Mouse (Mus musculus): ENCODE results near the gene Tmem9.

Gene Tmem9

DNA sequence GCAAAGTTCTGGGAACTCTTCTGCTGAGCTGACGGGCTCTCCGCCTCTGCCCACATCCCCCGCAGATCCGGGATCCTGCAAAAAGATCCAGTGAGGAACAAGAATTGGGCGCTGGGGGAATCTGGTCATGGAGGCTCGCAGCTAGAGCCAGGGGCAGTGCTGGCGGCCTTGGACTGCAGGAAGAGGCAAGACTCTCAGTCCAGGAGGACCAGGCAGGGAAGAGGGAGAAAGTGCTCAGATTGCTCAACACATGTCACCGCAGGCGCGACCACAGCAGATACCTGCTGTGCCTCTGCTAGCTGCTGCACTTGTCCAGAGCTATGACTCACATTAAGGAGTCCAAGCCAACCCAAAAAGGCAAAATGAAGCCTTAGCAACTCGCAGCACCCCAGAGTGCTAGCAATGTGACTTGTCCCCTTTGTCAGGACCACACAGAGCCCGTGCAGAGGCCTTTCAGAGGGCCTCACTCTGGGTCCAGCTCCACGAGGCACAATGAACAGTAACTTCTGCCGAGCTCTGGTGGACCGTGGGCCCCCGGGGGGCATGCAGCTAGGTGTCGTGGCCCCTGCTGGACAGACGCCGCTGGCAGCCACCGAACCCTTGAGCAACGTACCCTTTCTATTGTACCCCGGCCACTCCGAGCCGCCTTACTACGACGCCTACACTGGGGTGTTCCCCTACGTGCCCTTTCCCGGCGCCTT, 42.5 kb downstream of the Tmem9 start, which contains the start of gene Ascl5:
Gene Ascl5 (plus strand): TSS at position 493 of the 701 bp plus-strand sequence.
- 0 out of 2 replicates have a peak, but pooled peaks cover 2% of the 10 kb centered on the region for H3K27me3 ChIP-seq (ENCODE audit: control insufficient read depth, insufficient read depth, low read length, poor library complexity, severe bottlenecking)
- no peaks in the 10 kb centered on the region for H3K36me3 ChIP-seq (ENCODE audit: control insufficient read depth, insufficient read depth, low read length, poor library complexity, severe bottlenecking)
- no peak for DNase-seq (ENCODE audit: low read depth, low spot score)

DNA sequence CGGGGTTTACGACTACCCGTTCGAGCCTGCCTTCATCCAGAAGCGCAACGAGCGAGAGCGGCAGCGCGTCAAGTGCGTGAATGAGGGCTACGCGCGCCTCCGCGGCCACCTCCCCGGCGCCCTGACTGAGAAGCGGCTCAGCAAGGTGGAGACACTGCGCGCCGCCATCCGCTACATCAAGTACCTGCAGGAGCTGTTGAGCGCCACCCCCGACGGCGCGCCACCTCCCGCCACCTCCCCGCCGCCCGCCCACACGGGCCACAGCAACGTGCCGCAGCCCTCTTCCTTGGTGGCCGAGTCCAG, 43.0 kb downstream of the Tmem9 start:
- Histone ChIP-seq H3K27me3 (ENCODE audit: control insufficient read depth, insufficient read depth, low read length, poor library complexity, severe bottlenecking) (0 out of 2 replicates have a peak, but pooled peaks cover 2% of the 10 kb centered on the region), H3K36me3 (ENCODE audit: control insufficient read depth, insufficient read depth, low read length, poor library complexity, severe bottlenecking) (no peaks in the 10 kb centered on the region)
- DNase-seq (ENCODE audit: low read depth, low spot score) = peak; percentile 12

DNA sequence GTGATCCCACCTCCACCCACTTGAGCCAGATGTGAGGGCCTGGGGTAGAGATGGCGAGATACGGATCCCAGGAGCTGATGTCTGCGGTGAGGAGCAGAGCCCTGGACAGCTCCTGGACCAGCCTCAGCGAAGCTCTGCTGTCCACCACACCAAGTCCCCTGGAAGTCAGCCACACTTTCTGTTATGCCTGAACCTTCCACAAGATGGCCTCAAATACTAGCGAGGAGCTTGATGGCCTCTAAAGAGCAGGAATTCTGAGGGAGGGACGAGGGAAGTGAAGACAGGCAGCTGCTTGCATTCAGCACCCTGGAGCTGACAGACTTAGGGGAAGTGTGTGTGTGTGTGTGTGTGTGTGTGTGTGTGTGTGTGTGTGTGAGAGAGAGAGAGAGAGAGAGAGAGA, 43.5 kb downstream of the Tmem9 start:
- peak; percentile 41 for DNase-seq (ENCODE audit: low read depth, low spot score)
- no peaks in the 10 kb centered on the region for H3K36me3 ChIP-seq (ENCODE audit: control insufficient read depth, insufficient read depth, low read length, poor library complexity, severe bottlenecking)
- H3K27me3 ChIP-seq (ENCODE audit: control insufficient read depth, insufficient read depth, low read length, poor library complexity, severe bottlenecking) = 0 out of 2 replicates have a peak, but pooled peaks cover 2% of the 10 kb centered on the region

DNA sequence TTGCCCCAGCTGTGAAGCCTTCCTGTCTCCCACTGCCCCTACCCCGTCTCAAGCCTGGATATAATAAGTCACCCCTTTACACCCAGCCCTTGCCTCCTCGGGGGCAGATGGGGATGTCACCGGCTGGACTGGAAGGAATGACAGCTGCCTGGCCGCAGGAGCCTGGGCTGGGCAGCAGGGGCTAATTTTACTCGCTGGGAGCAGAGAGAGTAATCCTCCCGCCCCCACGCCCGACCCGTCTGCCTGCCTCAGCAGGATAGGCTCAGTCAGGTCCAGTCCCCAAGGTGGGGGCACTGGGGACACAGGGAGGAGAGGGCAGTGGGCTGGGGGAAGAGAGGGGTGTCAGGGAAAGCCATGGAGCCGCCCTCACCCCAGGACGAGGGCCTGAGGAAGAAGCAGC, 44.6 kb downstream of the Tmem9 start, which contains the start of gene Cacna1s:
Gene Cacna1s (plus strand): TSS at position 204 of the 400 bp plus-strand sequence.
- DNase-seq (ENCODE audit: low read depth, low spot score) = no peak
- Histone ChIP-seq H3K27me3 (ENCODE audit: control insufficient read depth, insufficient read depth, low read length, poor library complexity, severe bottlenecking) (no peaks in the 10 kb centered on the region), H3K36me3 (ENCODE audit: control insufficient read depth, insufficient read depth, low read length, poor library complexity, severe bottlenecking) (no peaks in the 10 kb centered on the region)

DNA sequence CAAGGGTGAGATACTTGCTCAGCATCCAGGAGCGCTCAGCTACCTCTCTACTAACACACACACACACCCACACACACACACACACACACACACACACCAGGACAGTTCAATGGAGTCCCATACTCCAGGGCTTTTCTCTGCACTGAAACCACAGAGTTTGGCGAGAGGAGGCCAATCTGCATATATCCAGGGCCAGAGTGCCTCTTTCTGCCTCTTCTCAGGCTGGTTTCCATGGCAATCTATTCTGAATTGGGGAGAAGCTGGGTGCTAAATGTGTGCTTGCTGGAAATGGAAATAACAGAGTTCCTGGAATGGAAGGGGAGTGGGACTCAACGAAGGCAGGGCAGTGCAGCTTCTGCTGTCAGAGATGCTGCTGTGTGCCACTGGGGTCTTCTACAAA, 47.8 kb downstream of the Tmem9 start:
- H3K27me3 ChIP-seq (ENCODE audit: control insufficient read depth, insufficient read depth, low read length, poor library complexity, severe bottlenecking) = no peaks in the 10 kb centered on the region
- no peaks in the 10 kb centered on the region for H3K36me3 ChIP-seq (ENCODE audit: control insufficient read depth, insufficient read depth, low read length, poor library complexity, severe bottlenecking)
- DNase-seq (ENCODE audit: low read depth, low spot score) = no peak

DNA sequence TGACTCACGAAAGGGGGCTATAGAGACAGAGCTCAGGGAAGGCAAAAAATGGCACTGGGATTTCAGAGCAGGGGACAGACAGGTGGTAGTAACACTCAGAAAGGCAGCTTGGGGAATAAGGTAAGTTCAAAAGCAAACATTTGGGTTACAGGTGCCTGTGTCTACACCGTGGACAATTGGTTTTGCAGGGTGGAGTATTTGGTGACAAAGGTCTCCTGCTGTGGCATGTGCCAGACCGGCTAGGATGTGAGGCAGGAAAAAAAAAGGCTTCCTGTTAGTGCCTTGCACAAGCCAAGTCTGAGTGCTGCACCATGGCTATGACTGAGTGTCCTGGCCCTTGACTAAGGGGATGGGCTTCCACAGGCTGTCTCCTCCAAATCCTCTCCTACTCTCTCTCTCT, 50.6 kb downstream of the Tmem9 start:
- no peaks in the 10 kb centered on the region for H3K27me3 ChIP-seq (ENCODE audit: control insufficient read depth, insufficient read depth, low read length, poor library complexity, severe bottlenecking)
- no peak for DNase-seq (ENCODE audit: low read depth, low spot score)
- no peaks in the 10 kb centered on the region for H3K36me3 ChIP-seq (ENCODE audit: control insufficient read depth, insufficient read depth, low read length, poor library complexity, severe bottlenecking)

DNA sequence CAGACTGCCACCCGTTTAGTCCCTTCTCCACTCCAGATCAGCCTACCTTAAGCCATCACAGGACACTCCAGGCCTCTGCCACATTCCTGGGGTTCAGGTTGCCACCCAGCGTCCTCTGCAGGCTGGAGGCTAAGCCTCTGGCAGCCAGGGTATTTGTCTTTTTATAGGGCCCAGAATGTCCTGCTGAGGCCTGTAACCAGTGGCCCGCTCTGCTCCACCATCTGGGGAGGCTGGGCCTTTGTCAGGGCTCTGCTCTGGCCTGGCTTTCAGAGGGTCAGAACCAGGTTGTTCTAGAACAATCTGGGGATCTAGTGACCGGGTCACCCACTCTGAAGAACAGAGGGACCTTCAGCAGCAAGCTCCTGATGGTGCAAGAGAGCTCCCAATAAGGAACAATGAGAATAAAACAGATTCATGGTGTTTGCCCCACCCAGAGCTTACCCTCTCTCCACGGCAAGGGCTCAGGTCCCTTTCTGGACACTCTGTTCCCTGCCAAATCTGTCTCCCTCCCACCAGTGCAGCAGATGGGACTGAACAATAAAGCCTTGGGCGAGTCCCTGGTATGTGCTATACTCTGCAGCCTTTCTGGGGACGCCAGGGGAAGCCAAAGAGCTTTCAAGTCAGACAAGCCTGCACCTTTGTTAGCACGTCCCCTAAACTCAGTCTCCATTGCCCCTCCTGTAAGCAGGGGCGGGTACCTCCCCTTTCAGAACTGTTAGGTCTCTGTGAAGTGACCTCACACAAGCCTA, 53.3 kb downstream of the Tmem9 start:
- DNase-seq (ENCODE audit: low read depth, low spot score) = no peak
- Histone ChIP-seq H3K36me3 (ENCODE audit: control insufficient read depth, insufficient read depth, low read length, poor library complexity, severe bottlenecking) (no peaks in the 10 kb centered on the region), H3K27me3 (ENCODE audit: control insufficient read depth, insufficient read depth, low read length, poor library complexity, severe bottlenecking) (no peaks in the 10 kb centered on the region)

DNA sequence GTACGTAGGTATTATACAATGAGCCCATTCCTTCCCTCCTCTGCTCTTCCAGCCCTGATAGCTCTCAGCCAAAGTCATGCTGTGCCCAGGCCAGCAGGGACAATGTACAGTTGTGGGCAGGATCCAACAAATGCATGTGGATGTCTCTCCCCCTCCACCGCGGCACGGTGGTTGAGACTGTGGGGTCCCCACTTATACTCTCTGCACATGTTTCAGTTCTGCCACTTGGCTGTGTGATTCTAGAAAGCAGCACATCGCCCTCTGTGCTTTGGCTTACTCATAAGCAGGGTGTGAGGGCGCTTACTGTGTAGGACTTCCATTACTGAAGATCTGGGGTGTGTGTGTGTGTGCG, 53.8 kb downstream of the Tmem9 start:
- Histone ChIP-seq H3K36me3 (ENCODE audit: control insufficient read depth, insufficient read depth, low read length, poor library complexity, severe bottlenecking) (no peaks in the 10 kb centered on the region), H3K27me3 (ENCODE audit: control insufficient read depth, insufficient read depth, low read length, poor library complexity, severe bottlenecking) (no peaks in the 10 kb centered on the region)
- no peak for DNase-seq (ENCODE audit: low read depth, low spot score)

DNA sequence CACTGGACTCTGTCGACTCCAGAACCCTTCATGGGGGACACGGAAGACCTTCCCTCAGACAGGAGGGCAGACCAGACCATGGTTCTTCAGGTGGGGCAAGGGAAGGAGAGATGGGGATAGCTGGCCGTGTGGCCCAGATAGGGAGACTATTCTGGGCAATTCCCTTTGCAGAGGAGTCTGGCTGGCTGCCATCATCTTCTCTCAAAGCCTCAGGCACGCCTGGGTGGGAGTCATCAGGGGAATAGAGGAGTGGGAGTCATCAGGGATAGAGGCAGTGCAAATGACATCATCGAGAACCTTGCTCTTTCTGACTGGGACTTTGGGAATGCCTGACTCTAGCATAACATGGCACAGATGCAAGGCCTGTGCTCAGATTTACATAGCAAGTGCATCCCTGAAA, 56.0 kb downstream of the Tmem9 start:
- Histone ChIP-seq H3K36me3 (ENCODE audit: control insufficient read depth, insufficient read depth, low read length, poor library complexity, severe bottlenecking) (no peaks in the 10 kb centered on the region), H3K27me3 (ENCODE audit: control insufficient read depth, insufficient read depth, low read length, poor library complexity, severe bottlenecking) (no peaks in the 10 kb centered on the region)
- DNase-seq (ENCODE audit: low read depth, low spot score) = no peak

DNA sequence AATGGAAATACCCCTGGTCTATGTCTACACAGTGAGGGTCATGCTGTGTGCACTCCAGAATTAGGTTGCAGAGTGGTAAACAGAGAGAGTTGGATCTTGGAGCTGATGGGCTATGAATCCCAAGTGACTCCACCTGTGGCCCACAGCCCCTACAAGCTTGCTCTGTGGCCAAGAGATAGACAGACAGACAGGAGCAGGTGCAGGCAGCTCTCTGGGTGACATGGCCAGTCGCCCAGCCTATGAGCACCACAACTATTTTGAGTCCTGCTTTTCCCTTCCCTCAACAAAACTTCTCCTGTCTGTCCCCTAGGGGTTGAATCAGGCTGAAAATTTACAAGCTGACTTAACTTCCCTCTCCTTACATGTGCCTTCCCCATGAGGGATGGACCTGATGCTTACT, 58.7 kb downstream of the Tmem9 start:
- Histone ChIP-seq H3K36me3 (ENCODE audit: control insufficient read depth, insufficient read depth, low read length, poor library complexity, severe bottlenecking) (no peaks in the 10 kb centered on the region), H3K27me3 (ENCODE audit: control insufficient read depth, insufficient read depth, low read length, poor library complexity, severe bottlenecking) (no peaks in the 10 kb centered on the region)
- DNase-seq (ENCODE audit: low read depth, low spot score) = no peak

DNA sequence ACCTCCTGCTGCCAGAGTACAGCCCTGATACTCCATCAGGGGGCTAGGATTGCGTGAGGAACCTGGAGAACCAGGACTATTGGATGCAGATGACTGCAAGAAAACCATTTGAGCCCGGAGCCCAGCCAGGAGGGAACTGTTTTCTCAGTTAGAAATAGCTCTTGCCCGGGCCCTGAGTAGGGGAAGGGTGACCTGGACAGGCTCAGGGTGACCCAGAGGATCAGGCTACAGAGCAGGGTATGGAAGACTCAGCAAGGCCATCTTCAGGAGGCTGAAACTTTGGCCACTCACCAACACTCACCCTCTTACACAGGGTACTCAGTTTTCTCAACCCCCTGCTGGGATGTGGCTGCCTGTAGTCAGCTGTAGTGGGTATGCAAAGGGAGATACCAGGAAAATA, 59.6 kb downstream of the Tmem9 start:
- Histone ChIP-seq H3K27me3 (ENCODE audit: control insufficient read depth, insufficient read depth, low read length, poor library complexity, severe bottlenecking) (no peaks in the 10 kb centered on the region), H3K36me3 (ENCODE audit: control insufficient read depth, insufficient read depth, low read length, poor library complexity, severe bottlenecking) (no peaks in the 10 kb centered on the region)
- no peak for DNase-seq (ENCODE audit: low read depth, low spot score)

DNA sequence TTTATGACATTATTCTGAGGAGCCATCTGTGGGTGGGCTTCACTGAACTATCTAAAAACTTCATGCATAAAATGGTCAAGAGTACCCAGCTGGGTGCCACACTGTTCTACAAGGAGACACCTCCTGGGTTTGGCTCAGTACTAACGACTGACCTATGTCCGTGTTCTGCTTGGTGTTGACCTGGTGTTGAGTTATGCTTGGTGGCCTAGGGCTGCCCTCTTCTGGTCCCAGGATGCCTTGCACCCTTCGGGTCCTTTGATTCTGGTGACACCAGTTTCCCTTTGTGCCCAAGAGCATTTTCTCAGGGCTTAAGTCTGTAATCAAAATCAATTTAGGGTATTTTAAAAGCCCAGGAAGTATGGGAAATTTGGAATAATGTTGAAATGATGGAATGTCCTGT, 68.1 kb downstream of the Tmem9 start:
- peak; percentile 35 for DNase-seq (ENCODE audit: low read depth, low spot score)
- no peaks in the 10 kb centered on the region for H3K36me3 ChIP-seq (ENCODE audit: control insufficient read depth, insufficient read depth, low read length, poor library complexity, severe bottlenecking)

DNA sequence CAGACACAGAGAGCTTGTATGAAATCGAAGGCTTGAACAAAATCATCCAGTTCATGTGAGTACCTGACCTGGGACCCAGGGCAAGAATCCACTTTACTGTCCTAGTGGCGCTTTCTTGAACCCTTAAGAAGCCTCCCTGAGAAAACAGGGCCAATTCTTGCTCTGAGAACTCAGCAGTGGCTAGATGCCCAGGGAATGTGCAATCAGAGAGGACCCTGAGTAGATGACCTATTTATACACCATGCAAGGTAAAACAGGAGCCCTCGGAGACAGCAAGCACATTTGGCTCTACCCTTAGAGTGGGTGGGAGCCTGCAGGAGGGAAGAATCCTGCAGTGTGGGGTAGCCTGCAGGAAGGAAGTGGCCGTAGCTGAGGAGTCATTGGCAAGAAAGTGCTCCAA, 69.7 kb downstream of the Tmem9 start:
- no peak for DNase-seq (ENCODE audit: low read depth, low spot score)
- Histone ChIP-seq H3K36me3 (ENCODE audit: control insufficient read depth, insufficient read depth, low read length, poor library complexity, severe bottlenecking) (no peaks in the 10 kb centered on the region), H3K27me3 (ENCODE audit: control insufficient read depth, insufficient read depth, low read length, poor library complexity, severe bottlenecking) (no peaks in the 10 kb centered on the region)

More for the DNA sequence above, 68.1 kb downstream of the Tmem9 start:
- H3K27me3 ChIP-seq (ENCODE audit: control insufficient read depth, insufficient read depth, low read length, poor library complexity, severe bottlenecking) = no peaks in the 10 kb centered on the region

DNA sequence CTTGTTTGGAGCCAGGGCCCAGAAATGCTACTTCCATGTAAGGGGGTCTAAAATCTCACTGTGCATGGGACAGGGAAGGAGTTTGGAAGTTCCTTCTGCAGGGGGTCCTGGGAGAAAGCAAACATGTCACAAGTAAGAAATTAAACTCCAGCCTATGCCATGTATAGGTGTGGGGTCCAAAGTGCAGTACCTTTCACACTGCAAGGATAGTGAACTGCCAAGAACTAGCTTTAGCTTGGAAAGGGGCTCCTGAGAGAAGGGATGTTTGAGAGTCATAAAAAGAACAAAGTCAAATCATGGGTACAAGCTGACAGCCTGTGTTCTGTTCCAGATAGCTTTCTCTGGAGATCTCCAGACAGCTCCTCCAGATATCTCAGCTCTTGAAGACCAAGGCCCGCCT, 73.2 kb downstream of the Tmem9 start:
- no peaks in the 10 kb centered on the region for H3K36me3 ChIP-seq (ENCODE audit: control insufficient read depth, insufficient read depth, low read length, poor library complexity, severe bottlenecking)
- DNase-seq (ENCODE audit: low read depth, low spot score) = no peak
- H3K27me3 ChIP-seq (ENCODE audit: control insufficient read depth, insufficient read depth, low read length, poor library complexity, severe bottlenecking) = no peaks in the 10 kb centered on the region

Data from splenic B cell, adult 2 months (primary cell).